Mouse (Mus musculus) midbrain, postnatal 0 days (tissue): Measurements from ENCODE around the gene Gm27027. TPM values are rescaled to one million over a fixed set of nuclear protein-coding genes. Genes with fewer than 3 reads are reported as not detected.

Source experiments
- ATAC-seq: fragments of 200-750 bp; cut with Nextera tagmentation; 2 replicates; pipeline ENCODE4 v1.8.0; 2017; ENCODE audit warnings: moderate number of reproducible peaks, mild to moderate bottlenecking, moderate TSS enrichment, moderate library complexity; ENCODE audit not compliant: low FRiP score
- DNase-seq: peaks from one replicate; pipeline ENCODE4 v3.0.0-alpha.2; 2015; ENCODE audit warnings: low spot score
- H3K27ac ChIP-seq: fragments of 300-500 bp; sonication (generic); 2 replicates; pipeline ENCODE4 v1.5.1; 2014; ENCODE audit warnings: low read depth, mild to moderate bottlenecking, low read length, mixed read lengths
- H3K27me3 ChIP-seq: fragments of 300-500 bp; sonication (generic); 2 replicates; pipeline ENCODE4 v1.6.1; 2014; ENCODE audit warnings: low read length, control low read depth, mixed read lengths; ENCODE audit not compliant: insufficient read depth
- H3K36me3 ChIP-seq: fragments of 300-500 bp; sonication (generic); 2 replicates; pipeline ENCODE4 v1.6.1; 2014; ENCODE audit warnings: low read length, control low read depth, mixed read lengths; ENCODE audit not compliant: insufficient read depth
- H3K4me1 ChIP-seq: fragments of 300-500 bp; sonication (generic); 2 replicates; pipeline ENCODE4 v1.6.1; 2014; ENCODE audit warnings: mild to moderate bottlenecking, control low read depth, antibody characterized with exemption, low read length, mixed read lengths; ENCODE audit not compliant: insufficient read depth
- H3K4me2 ChIP-seq: fragments of 300-500 bp; sonication (generic); 2 replicates; pipeline ENCODE4 v1.6.1; 2014; ENCODE audit warnings: low read depth, mild to moderate bottlenecking, low read length, mixed read lengths; ENCODE audit not compliant: poor library complexity, severe bottlenecking
- H3K4me3 ChIP-seq: fragments of 300-500 bp; sonication (generic); 2 replicates; pipeline ENCODE4 v1.5.1; 2014; ENCODE audit warnings: low read depth, mild to moderate bottlenecking, low read length, moderate library complexity
- H3K9ac ChIP-seq: fragments of 300-500 bp; sonication (generic); replicated peaks from 2 replicates; pipeline ENCODE4 v1.6.1; 2014; ENCODE audit warnings: mild to moderate bottlenecking, low read length, moderate library complexity, mixed read lengths; ENCODE audit not compliant: poor library complexity, severe bottlenecking
- H3K9me3 ChIP-seq: fragments of 300-500 bp; sonication (generic); 2 replicates; pipeline ENCODE4 v1.6.1; 2016; ENCODE audit warnings: low read length, control low read depth
- CTCF ChIP-seq: IDR thresholded peaks from 2 replicates; pipeline ENCODE4 v1.5.1; 2016; ENCODE audit warnings: antibody characterized with exemption, mild to moderate bottlenecking
- WGBS: fragments of 180-500 bp; shearing (Covaris S2); extraction: QIAGEN DNeasy Blood & Tissue Kit; methylation state at CpG from one replicate; pipeline ENCODE4 v1.1.7; 2014; 5-methylcytosine and 5-hydroxymethylcytosine counted together
- polyA plus RNA-seq: library from polyadenylated mRNA; unstranded; fragments of >200 nt; fragmentation: Nextera tagmentation; extraction: Ambion mirVana; gene quantifications from 2 replicates; pipeline ENCODE4 v1.2.1, GENCODE M21; 2015
- total RNA-seq: library from RNA; depleted of rRNA; stranded (reverse); fragments of >200 nt; gene quantifications from 2 replicates; pipeline ENCODE4 v1.2.3, GENCODE M21; 2014

Gene Gm27027
- total and polyA plus RNA-seq, 2 experiments from 2014 or later, result not detected

DNA sequence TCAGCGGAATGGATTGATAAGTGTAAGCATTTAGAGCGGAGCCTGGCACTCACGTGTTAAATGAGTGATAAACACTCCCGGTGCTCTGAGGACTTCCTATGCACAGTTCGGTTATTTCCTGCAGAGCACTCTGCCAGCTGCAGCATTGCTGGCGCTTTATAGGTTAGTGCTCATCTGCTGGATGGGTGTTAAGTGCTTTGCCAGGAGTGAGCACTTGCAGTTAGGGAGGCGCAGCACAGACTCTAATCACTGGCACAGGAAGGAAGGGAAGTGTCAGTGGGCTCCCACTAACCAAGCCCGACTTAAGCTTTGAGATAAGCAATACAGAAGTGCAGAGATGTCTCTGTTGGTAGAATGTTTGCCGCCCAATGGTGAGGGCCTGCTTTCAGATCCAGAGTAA, 57.6 kb downstream of the Gm27027 start:
- no peak for ATAC-seq
- H3K4me1 ChIP-seq, result no peaks in the 10 kb centered on the region
- H3K9ac ChIP-seq, result no peak overlapping the region
- 83% methylated on average over 9 of the region's 9 CpGs for WGBS
- H3K4me3 ChIP-seq, result no peak overlapping the region
- no peaks in the 10 kb centered on the region for H3K36me3 ChIP-seq
- no peak overlapping the region for H3K4me2 ChIP-seq
- no peaks in the 10 kb centered on the region for H3K9me3 ChIP-seq
- H3K27ac ChIP-seq, result no peak overlapping the region
- no peak for TF ChIP-seq CTCF
- peak; percentile 9 for DNase-seq
- H3K27me3 ChIP-seq, result no peaks in the 10 kb centered on the region

DNA sequence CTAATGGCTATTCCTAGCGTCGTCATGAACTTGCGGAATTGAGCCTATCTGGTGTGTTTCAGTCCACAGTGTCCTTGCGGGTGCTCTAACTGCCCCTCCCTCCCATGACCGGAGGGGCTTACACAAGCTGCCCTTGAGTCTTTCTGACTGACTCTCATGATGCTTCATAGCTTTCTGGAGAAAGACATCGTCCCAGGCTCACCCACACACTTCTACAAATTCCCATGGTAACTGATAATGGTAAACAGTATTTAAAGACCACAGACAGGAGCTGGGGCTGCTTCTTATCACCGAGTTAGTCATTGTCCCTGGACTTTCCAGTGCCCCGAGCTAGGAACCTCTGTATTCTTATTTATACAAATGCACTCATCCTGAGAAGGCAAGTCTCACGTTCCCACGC, 67.3 kb downstream of the Gm27027 start:
- H3K36me3 ChIP-seq, result no peaks in the 10 kb centered on the region
- no peaks in the 10 kb centered on the region for H3K27me3 ChIP-seq
- no peak for DNase-seq
- no peaks in the 10 kb centered on the region for H3K4me1 ChIP-seq
- 83% methylated on average over 10 of the region's 10 CpGs for WGBS
- no peak overlapping the region for H3K27ac ChIP-seq
- H3K4me3 ChIP-seq, result no peak overlapping the region
- H3K9me3 ChIP-seq, result no peaks in the 10 kb centered on the region
- no peak for ATAC-seq
- no peak for TF ChIP-seq CTCF
- no peak overlapping the region for H3K4me2 ChIP-seq
- no peak overlapping the region for H3K9ac ChIP-seq

DNA sequence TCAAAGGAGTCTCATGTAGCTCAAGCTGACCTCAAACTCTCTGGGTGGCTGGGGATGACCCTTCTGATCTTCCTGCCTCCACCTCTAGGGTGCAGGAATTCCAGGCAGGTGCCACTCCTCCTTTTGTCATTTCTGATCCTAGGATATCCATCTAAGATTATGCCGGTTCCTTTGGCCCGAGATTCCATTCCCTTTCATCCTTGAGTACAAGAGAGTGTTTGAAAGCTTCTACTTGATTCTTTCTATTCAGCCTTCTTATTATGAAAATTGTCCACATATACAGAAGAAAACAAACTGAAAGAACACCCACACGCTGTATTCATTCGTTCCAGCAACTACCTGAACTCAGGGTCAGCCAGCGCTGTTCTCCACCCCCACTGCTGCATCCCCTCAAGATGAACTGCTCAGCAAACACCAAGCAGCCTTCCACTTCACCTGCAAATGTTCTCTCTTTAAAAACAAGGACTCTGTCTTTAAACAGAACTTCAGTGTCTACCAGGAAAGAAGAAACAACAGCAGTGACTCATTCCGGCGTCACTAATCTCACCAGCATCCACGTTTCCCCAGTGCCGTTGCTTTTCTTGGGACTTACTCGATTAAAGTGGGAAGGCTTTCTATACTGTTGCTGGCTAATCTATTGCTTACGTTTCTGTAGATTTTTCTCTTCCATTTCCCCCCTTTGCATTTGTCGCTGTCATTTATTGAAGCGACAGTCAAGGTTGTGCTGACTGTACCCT, 68.3 kb downstream of the Gm27027 start:
- WGBS, result 72% methylated on average over 13 of the region's 13 CpGs
- no peak overlapping the region for H3K4me2 ChIP-seq
- no peak for ATAC-seq
- H3K36me3 ChIP-seq, result no peaks in the 10 kb centered on the region
- TF ChIP-seq CTCF, result no peak
- no peaks in the 10 kb centered on the region for H3K9me3 ChIP-seq
- no peak overlapping the region for H3K27ac ChIP-seq
- no peak for DNase-seq
- H3K9ac ChIP-seq, result no peak overlapping the region
- H3K4me3 ChIP-seq, result no peak overlapping the region
- no peaks in the 10 kb centered on the region for H3K27me3 ChIP-seq
- no peaks in the 10 kb centered on the region for H3K4me1 ChIP-seq

DNA sequence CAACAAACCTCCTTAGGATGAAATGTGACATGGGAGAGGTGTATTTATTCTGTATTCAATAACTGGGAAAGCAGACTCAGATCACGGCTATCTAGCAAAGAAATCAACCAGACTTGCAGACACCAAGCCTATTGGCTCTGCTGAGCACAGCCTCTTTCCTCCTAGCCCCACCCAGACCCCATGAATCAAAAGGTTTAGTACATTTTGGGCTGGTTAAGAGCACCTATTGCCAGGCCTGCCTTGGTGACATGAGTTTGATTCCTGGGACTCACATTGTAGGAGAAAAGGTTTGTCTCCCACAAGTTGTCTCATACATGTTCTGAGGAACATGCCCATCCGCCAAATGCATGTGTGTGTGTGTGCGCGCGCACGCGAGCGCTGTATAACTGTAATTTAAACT, 70.0 kb downstream of the Gm27027 start:
- no peaks in the 10 kb centered on the region for H3K9me3 ChIP-seq
- H3K9ac ChIP-seq, result no peak overlapping the region
- H3K36me3 ChIP-seq, result no peaks in the 10 kb centered on the region
- H3K4me3 ChIP-seq, result no peak overlapping the region
- WGBS, result 95% methylated on average over 8 of the region's 8 CpGs
- H3K4me2 ChIP-seq, result no peak overlapping the region
- no peak overlapping the region for H3K27ac ChIP-seq
- no peaks in the 10 kb centered on the region for H3K27me3 ChIP-seq
- ATAC-seq (no peak), DNase-seq (no peak)
- TF ChIP-seq CTCF, result no peak
- H3K4me1 ChIP-seq, result no peaks in the 10 kb centered on the region

DNA sequence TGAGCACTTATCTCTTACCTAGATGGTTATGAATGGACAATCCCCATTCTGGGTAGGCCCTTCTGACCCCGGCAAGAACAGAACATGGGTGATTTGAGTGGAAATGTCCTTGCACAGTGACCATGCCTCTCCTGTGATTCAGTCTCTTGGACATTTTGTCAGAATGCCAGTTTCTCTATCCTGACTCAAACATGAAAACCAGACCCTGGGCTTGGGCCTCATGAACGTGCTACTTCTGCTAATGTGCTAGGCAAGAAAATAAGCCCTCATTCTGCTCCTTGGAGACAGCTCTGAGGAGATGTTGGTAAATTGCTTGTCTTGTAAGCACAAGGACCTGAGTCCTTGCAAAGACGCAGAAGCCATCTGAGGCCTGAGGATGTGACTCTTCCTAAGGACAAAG, 77.1 kb downstream of the Gm27027 start:
- WGBS, result 84% methylated on average over 3 of the region's 3 CpGs
- no peak for TF ChIP-seq CTCF

DNA sequence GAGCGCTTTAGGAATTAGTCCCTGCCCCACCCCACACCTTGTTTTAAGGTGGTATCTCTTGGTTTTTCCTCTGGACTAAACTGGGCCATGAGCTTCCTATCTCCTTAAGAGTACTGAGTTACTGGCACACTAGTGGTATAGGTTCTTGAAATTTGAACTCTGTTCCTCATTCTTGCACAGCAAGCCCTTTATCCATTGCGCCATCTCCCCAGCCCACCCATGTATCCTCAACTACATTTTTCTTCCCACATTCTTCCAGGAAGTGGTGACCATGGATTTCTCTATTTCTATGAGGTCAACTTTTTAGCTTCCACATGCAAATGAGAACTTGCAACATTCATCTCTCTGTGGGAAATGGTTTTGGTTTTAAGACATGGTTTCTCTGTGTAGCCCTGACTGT, 82.6 kb downstream of the Gm27027 start:
- Histone ChIP-seq H3K4me1 (0 out of 2 replicates have a peak, but pooled peaks cover 3% of the 10 kb centered on the region), H3K4me2 (no peak overlapping the region), H3K4me3 (no peak overlapping the region), H3K9me3 (no peaks in the 10 kb centered on the region), H3K27ac (no peak overlapping the region), H3K9ac (no peak overlapping the region), H3K36me3 (no peaks in the 10 kb centered on the region), H3K27me3 (no peaks in the 10 kb centered on the region)
- no peak for TF ChIP-seq CTCF
- WGBS, result 95% methylated on average over 2 of the region's 2 CpGs
- ATAC-seq (no peak), DNase-seq (no peak)

More for the DNA sequence above, 77.1 kb downstream of the Gm27027 start:
- no peak for DNase-seq
- H3K9ac ChIP-seq, result no peak overlapping the region
- H3K4me2 ChIP-seq, result no peak overlapping the region
- H3K27me3 ChIP-seq, result no peaks in the 10 kb centered on the region
- no peak overlapping the region for H3K27ac ChIP-seq
- H3K36me3 ChIP-seq, result no peaks in the 10 kb centered on the region
- no peaks in the 10 kb centered on the region for H3K9me3 ChIP-seq
- no peaks in the 10 kb centered on the region for H3K4me1 ChIP-seq
- no peak overlapping the region for H3K4me3 ChIP-seq
- no peak for ATAC-seq
